Mouse (Mus musculus) megakaryocyte, embryonic 14.5 days (primary cell): Measurements from ENCODE around the gene Lgals9. TPM values are rescaled to one million over a fixed set of nuclear protein-coding genes. Genes with fewer than 3 reads are reported as not detected.

ENCODE experiments used
- H3K27me3 ChIP-seq: replicated peaks from 2 replicates; pipeline ENCODE3; 2012; ENCODE audit warnings: inconsistent platforms
- H3K36me3 ChIP-seq: replicated peaks from 2 replicates; pipeline ENCODE3; 2012; ENCODE audit warnings: low read length, inconsistent platforms, mixed read lengths
- H3K4me1 ChIP-seq: 2 replicates; pipeline ENCODE4 v1.6.1; 2012; ENCODE audit warnings: inconsistent platforms
- H3K4me3 ChIP-seq: replicated peaks from 2 replicates; pipeline ENCODE3; 2012; ENCODE audit warnings: moderate library complexity, mild to moderate bottlenecking, inconsistent platforms
- H3K9me3 ChIP-seq: 2 replicates; pipeline ENCODE4 v1.6.1; 2012; ENCODE audit warnings: inconsistent platforms
- FLI1 ChIP-seq: IDR thresholded peaks from 2 replicates; pipeline ENCODE4 v1.6.1; 2012; ENCODE audit warnings: low read length, inconsistent platforms, mixed read lengths
- GATA1 ChIP-seq: IDR thresholded peaks from 3 replicates; pipeline ENCODE4 v1.6.1; 2012; ENCODE audit warnings: mixed read lengths, low read length, inconsistent platforms, borderline replicate concordance
- polyA plus RNA-seq: library from polyadenylated mRNA; stranded (reverse); fragments of >175 nt; gene quantifications from 2 replicates; pipeline ENCODE4 v1.2.3, GENCODE M21; 2012; ENCODE audit warnings: low replicate concordance; ENCODE audit not compliant: insufficient read depth

Lgals9 gene
- polyA plus RNA-seq, 1 experiment = 38.1 TPM

GRCm38 (mm10) chr11:78986311-78987002, 1.7 kb upstream of the Lgals9 start:
- TF ChIP-seq FLI1 = no peak
- TF ChIP-seq GATA1 = no peak
- no peak overlapping the region for H3K4me3 ChIP-seq
- peaks cover 57% of the 10 kb centered on the region for H3K4me1 ChIP-seq

DNA sequence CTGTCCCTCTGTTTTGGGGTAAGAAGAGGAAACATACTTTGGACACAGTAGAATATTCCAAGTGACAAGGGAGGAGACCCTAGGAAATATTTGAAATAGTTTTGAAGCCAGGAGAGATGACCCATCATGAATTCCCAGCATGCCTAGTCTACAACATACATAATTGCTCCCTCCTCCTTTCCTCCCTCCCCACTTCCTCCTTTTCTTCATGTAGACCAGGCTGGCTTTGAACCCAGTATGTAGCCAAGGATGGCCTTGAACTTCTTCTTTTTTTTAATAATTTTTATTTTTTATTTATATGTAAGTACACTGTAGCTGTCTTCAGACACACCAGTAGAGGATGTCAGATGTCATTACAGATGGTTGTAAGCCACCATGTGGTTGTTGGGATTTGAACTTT, 759 bp upstream of the Lgals9 start:
- Histone ChIP-seq H3K9me3 (peaks cover 10% of the 10 kb centered on the region), H3K4me1 (peaks cover 66% of the 10 kb centered on the region), H3K27me3 (no peaks in the 10 kb centered on the region), H3K4me3 (no peak overlapping the region), H3K36me3 (peaks cover 12% of the 10 kb centered on the region)
- TF ChIP-seq GATA1 = no peak
- TF ChIP-seq FLI1 = no peak

More at GRCm38 (mm10) chr11:78986311-78987002, 1.7 kb upstream of the Lgals9 start:
- H3K27me3 ChIP-seq = no peaks in the 10 kb centered on the region
- peaks cover 10% of the 10 kb centered on the region for H3K9me3 ChIP-seq
- peaks cover 6% of the 10 kb centered on the region for H3K36me3 ChIP-seq

DNA sequence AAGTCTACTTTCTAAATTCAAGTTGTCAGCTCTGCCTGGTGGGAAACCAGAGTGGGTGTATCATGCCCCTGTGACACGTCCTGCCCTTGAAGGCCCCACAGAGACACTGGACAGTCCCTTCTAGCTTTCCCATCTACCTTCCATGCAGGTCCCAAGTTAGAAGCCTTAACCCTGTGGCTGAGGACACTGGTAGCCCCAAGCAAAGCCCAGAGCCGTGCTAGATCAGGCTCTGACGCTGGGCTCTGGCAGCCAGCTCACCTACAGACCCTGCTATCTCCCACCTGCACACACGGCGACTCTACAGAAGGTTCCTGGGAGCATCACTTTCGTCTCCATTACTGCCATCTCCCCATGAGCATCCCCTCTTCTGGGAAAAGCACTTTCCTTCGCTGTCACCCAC, 1.2 kb downstream of the Lgals9 start:
- Histone ChIP-seq H3K27me3 (no peaks in the 10 kb centered on the region), H3K36me3 (peaks cover 19% of the 10 kb centered on the region), H3K4me1 (peaks cover 83% of the 10 kb centered on the region), H3K9me3 (no peaks in the 10 kb centered on the region), H3K4me3 (peak overlapping the region; percentile 91)
- TF ChIP-seq FLI1 (no peak), GATA1 (no peak)

DNA sequence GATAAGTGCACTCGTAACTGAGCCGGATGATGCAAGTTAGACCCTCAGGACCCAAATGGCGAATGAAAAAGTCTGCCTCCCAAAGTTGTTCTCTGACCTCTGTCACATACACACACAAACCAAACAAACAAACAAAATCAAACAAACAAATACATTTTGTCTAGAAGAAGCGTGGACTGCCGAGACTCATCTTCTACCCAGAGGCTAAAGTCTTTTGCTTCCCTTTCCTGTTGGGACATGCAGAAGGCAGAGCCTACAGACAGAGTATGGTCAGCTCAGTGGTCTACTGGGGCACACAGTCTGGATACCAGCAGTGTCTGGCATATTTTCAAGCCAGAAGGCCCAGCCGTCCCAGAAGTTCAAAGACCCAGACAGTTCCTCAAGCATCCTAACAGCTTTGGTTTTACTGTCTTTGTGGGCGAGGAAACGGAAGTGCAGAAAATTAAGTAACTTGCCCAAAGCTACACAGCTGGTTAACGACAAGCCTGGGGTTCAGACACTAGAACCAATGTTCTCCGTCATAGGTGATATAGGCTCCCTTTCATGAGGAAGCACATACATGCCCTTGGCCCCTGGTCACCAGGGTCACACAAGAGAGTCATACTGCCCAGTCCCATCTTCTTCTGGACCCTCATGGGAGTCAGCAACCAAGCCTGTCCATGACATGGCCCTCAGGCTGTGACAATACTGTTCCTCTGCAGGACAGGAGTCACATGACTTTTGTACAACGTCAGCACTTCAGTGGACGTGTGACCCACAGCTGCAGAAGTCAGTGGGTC, 2.0 kb downstream of the Lgals9 start:
- peak overlapping the region; percentile 91 for H3K4me3 ChIP-seq
- peaks cover 91% of the 10 kb centered on the region for H3K4me1 ChIP-seq
- TF ChIP-seq FLI1 (no peak), GATA1 (no peak)
- H3K9me3 ChIP-seq = no peaks in the 10 kb centered on the region
- no peaks in the 10 kb centered on the region for H3K27me3 ChIP-seq
- peaks cover 27% of the 10 kb centered on the region for H3K36me3 ChIP-seq

- Histone ChIP-seq H3K9me3 (no peaks in the 10 kb centered on the region), H3K4me3 (peak overlapping the region; percentile 91), H3K36me3 (peaks cover 33% of the 10 kb centered on the region), H3K4me1 (peaks cover 94% of the 10 kb centered on the region), H3K27me3 (no peaks in the 10 kb centered on the region)
- no peak for TF ChIP-seq FLI1
- no peak for TF ChIP-seq GATA1
Observed at GRCm38 (mm10) chr11:78982042-78982441, 2.7 kb downstream of the Lgals9 start.

- Histone ChIP-seq H3K27me3 (no peaks in the 10 kb centered on the region), H3K36me3 (peaks cover 52% of the 10 kb centered on the region), H3K4me1 (peaks cover 92% of the 10 kb centered on the region), H3K4me3 (peak overlapping the region; percentile 78), H3K9me3 (no peaks in the 10 kb centered on the region)
- no peak; the same call in 2 of the 3 replicates for TF ChIP-seq GATA1
- no peak for TF ChIP-seq FLI1
Observed at GRCm38 (mm10) chr11:78980083-78980634, 4.6 kb downstream of the Lgals9 start.

- no peak for TF ChIP-seq FLI1
- no peak for TF ChIP-seq GATA1
- Histone ChIP-seq H3K4me1 (peaks cover 92% of the 10 kb centered on the region), H3K4me3 (no peak overlapping the region), H3K9me3 (no peaks in the 10 kb centered on the region), H3K27me3 (no peaks in the 10 kb centered on the region), H3K36me3 (peaks cover 70% of the 10 kb centered on the region)
Observed at GRCm38 (mm10) chr11:78978176-78979019, 6.3 kb downstream of the Lgals9 start.

DNA sequence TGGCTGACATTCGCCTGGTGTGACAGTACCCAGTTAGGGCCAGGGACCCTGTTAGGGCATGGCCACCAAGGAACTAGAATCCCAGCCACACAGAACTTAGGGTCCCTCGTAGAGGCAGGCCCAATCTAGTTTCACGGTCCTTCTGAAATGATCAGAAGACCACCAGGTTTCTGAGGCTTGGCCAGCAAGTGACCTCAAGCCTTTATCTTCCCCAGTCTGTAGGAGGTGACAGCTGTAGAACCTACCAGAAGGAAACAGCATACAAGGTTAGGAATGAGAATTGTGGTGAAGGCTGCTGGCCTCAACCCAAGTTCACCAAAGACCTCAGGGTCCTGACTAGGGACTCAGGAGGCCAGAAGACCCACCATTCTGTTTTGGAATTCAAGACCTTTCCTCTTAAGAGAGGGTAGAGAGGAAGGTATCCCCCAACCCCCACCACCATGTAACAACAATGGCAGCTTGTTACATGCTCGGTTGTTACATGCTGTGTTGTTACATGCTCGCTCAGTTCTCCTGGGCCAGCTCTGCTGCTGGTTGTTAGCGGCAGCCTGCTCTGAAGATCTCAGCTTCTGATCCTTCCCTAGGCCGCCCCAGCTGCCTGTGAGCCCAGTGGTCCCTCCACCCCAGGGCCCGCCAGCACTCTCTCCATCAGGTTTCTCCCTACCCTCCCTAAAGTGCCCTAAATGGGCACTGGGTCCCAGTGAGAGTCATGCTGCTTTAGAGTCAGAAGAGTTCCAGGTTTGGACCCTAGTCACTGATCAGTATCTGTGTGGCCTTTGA, 7.8 kb downstream of the Lgals9 start:
- H3K27me3 ChIP-seq = no peaks in the 10 kb centered on the region
- peaks cover 84% of the 10 kb centered on the region for H3K4me1 ChIP-seq
- no peak for TF ChIP-seq GATA1
- no peak for TF ChIP-seq FLI1
- no peak overlapping the region for H3K4me3 ChIP-seq
- no peaks in the 10 kb centered on the region for H3K9me3 ChIP-seq
- peaks cover 82% of the 10 kb centered on the region for H3K36me3 ChIP-seq
